Mouse (Mus musculus) small intestine, adult 2 months (tissue): Measurements from ENCODE around the gene Cd300lb. TPM values are rescaled to one million over a fixed set of nuclear protein-coding genes. Genes with fewer than 3 reads are reported as not detected.

ENCODE experiments used
- H3K27ac ChIP-seq: fragments of 200-500 bp; 2 replicates; pipeline ENCODE4 v1.5.1; 2012; ENCODE audit warnings: low read depth, low read length, control low read depth, inconsistent platforms; ENCODE audit not compliant: insufficient read depth
- H3K27me3 ChIP-seq: fragments of 200-500 bp; 2 replicates; pipeline ENCODE4 v1.6.1; 2012; ENCODE audit warnings: mild to moderate bottlenecking, moderate library complexity, low read length, inconsistent platforms; ENCODE audit not compliant: control insufficient read depth, insufficient read depth
- H3K36me3 ChIP-seq: fragments of 200-500 bp; 2 replicates; pipeline ENCODE4 v1.6.1; 2012; ENCODE audit warnings: mild to moderate bottlenecking, low read length, control low read depth, inconsistent platforms; ENCODE audit not compliant: control insufficient read depth, insufficient read depth
- H3K4me1 ChIP-seq: fragments of 200-500 bp; 2 replicates; pipeline ENCODE4 v1.6.1; 2012; ENCODE audit warnings: low read length, inconsistent platforms, mixed read lengths; ENCODE audit not compliant: control insufficient read depth, insufficient read depth, insufficient read length
- H3K4me3 ChIP-seq: fragments of 200-500 bp; 2 replicates; pipeline ENCODE4 v1.5.1; 2012; ENCODE audit warnings: low read depth, mild to moderate bottlenecking, control low read depth, inconsistent platforms, low read length, moderate library complexity
- CTCF ChIP-seq: fragments of 200-500 bp; IDR thresholded peaks from 2 replicates; pipeline ENCODE4 v1.5.1; 2012; ENCODE audit warnings: low read depth, mild to moderate bottlenecking, control low read depth, inconsistent platforms, low read length, moderate library complexity, mixed read lengths; ENCODE audit not compliant: insufficient replicate concordance, insufficient read length; ENCODE audit errors: extremely low read depth
- POLR2A ChIP-seq: fragments of 200-500 bp; IDR thresholded peaks from 2 replicates; pipeline ENCODE4 v1.6.1; 2012; ENCODE audit warnings: low read depth, mild to moderate bottlenecking, control low read depth, inconsistent platforms, low read length, moderate library complexity
- WGBS: fragments of 180-500 bp; shearing (Covaris S2); methylation state at CpG from one replicate; pipeline ENCODE4 v1.1.7; 2018; 5-methylcytosine and 5-hydroxymethylcytosine counted together
- polyA plus RNA-seq: library from polyadenylated mRNA; depleted of rRNA; stranded (reverse); fragments of >200 nt; gene quantifications from 2 replicates; pipeline ENCODE4 v1.2.3, GENCODE M21; 2012

Cd300lb gene
- polyA plus RNA-seq, 1 experiment: 0.46 TPM

DNA sequence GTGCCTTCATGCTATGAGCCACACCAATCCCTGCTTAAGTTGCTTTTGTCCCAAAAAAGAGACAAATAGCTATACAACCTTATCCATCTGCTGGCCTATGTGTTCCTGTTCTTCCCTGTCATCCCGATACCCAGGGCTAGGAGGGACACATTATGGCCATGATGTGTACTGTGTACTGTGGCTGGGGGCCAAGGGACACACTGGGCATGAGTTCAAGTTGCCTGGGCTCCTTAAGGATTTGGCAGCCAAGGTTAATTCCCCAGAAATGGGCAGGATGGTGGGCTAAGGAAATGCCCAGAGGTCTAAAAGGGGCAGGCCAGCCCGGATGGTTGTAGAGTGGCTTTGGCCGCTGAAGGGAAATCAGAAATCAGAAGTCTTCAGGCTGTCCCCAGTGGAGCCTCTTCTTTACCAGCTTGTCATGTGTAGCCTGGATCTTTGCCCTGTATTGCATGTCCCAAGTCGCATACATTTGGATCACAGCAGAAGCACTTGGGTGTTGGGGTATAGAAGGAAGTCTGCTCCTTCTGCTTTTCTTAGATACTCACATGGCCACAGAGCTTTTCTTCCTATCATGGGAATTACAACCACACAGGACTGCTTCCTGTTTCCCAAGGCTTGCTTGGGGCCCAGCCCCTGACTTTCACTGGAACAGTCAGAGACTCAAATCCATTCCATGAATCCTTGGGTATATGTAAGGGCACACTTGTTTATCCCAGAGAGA, 49.6 kb downstream of the Cd300lb start:
- Histone ChIP-seq H3K27me3 (no peaks in the 10 kb centered on the region; the same call in 1 of the 2 replicates), H3K4me1 (peaks cover 5% of the 10 kb centered on the region; the same call in 1 of the 2 replicates), H3K36me3 (no peaks in the 10 kb centered on the region), H3K27ac (no peak overlapping the region), H3K4me3 (no peak overlapping the region)
- no peak for TF ChIP-seq POLR2A
- no peak for TF ChIP-seq CTCF
- WGBS: 52% methylated on average over 4 of the region's 4 CpGs

DNA sequence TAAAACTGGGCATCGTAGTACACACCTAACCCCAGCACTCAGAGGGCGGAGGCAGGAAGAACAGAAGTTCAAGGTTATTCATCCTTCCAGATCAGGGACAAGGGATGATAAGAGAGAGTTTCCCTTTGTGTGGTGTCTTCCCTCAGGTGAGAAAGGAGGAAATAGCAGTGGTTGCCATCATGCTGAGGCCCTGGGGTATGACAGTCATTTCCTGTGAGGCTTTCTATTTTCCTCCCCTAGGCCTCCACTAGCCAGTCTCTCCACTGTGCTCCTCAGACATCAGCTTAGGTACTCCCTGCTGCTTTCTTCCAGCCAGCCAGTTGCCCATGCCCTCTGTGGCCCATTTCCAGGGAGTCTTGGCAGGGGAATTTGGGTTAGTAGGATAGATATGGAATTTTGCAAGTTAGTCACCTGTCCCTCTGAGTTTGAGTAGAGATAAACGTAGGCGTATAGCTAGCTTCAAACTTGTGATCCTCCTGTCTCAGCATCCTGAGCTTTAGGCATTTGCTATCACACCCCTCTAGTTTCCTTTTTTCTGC, 50.9 kb downstream of the Cd300lb start:
- Histone ChIP-seq H3K27me3 (no peaks in the 10 kb centered on the region; the same call in 1 of the 2 replicates), H3K4me1 (peaks cover 5% of the 10 kb centered on the region; the same call in 1 of the 2 replicates), H3K4me3 (no peak overlapping the region), H3K36me3 (no peaks in the 10 kb centered on the region), H3K27ac (no peak overlapping the region)
- 72% methylated on average over 4 of the region's 4 CpGs for WGBS
- no peak for TF ChIP-seq POLR2A
- no peak for TF ChIP-seq CTCF

DNA sequence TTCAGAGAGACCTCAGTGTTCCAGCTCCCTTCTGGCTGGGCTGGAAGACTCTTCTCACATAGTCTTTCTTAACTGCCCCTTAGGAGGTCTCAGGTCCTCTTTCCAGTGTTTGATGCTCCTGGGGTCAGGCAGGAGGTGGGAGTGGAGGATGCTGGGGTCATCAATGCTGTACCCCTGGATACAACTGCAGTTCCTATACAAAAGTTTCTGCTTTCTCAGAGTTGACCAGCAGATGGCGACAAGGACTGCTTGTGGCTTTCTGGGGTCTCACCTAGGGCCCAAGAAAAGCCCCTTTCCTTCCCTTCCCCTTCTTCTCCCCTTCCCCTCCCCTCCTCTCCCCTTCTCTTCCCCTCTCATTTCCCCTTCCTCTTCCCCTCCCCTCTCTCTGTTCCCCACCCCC, 53.6 kb downstream of the Cd300lb start:
- Histone ChIP-seq H3K27ac (no peak overlapping the region), H3K4me3 (no peak overlapping the region), H3K36me3 (no peaks in the 10 kb centered on the region), H3K27me3 (no peaks in the 10 kb centered on the region; the same call in 1 of the 2 replicates), H3K4me1 (peaks cover 7% of the 10 kb centered on the region; the same call in 1 of the 2 replicates)
- peak; percentile 68; the same call in 1 of the 2 replicates for TF ChIP-seq CTCF
- no peak for TF ChIP-seq POLR2A
- 0% methylated on average over 1 of the region's 1 CpGs for WGBS

DNA sequence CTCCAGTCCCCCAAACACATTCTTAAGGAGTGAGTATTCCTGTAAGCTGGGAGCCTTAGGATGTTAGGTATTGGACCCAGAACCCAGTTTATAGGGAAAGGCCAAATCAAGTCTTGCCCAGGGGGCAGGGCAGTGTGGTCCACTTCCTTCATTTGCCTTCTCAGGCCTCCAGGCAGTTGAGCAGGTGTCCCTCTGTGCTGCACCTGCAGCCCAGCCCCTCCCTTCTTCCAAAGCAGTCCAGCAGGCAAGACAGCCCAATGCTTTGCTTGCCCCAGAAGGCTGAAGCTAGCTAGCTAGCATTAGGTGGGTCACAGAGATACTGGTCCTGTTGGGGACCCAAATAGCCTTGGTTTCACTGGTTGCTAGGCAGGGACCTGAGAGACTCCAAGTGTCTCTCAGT, 54.0 kb downstream of the Cd300lb start:
- no peak for TF ChIP-seq POLR2A
- TF ChIP-seq CTCF: no peak
- Histone ChIP-seq H3K27ac (no peak overlapping the region), H3K4me3 (no peak overlapping the region), H3K27me3 (no peaks in the 10 kb centered on the region), H3K36me3 (no peaks in the 10 kb centered on the region), H3K4me1 (peaks cover 7% of the 10 kb centered on the region; the same call in 1 of the 2 replicates)

DNA sequence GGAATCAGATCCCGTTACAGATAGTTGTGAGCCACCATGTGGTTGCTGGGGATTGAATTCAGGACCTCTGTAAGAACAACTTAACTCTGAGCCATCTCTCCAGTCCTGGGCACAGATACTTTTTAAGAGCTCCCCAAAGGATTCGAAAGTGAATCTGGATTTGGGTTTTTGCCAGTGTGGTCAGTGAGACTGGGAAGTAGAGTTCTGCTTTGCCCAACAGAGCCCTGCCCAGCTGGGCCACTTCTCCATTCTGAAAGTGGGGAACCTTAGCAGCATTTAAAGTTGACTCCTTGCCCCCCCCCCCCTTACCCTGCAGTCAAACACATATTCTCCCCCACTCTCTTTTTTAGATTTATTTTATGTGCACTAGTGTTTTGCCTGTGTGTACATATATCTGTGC, 54.5 kb downstream of the Cd300lb start:
- H3K36me3 ChIP-seq: no peaks in the 10 kb centered on the region
- no peaks in the 10 kb centered on the region for H3K27me3 ChIP-seq
- no peak overlapping the region for H3K4me3 ChIP-seq
- no peak for TF ChIP-seq POLR2A
- WGBS: 65% methylated on average over 2 of the region's 2 CpGs
- H3K4me1 ChIP-seq: peaks cover 7% of the 10 kb centered on the region; the same call in 1 of the 2 replicates
- no peak overlapping the region for H3K27ac ChIP-seq

DNA sequence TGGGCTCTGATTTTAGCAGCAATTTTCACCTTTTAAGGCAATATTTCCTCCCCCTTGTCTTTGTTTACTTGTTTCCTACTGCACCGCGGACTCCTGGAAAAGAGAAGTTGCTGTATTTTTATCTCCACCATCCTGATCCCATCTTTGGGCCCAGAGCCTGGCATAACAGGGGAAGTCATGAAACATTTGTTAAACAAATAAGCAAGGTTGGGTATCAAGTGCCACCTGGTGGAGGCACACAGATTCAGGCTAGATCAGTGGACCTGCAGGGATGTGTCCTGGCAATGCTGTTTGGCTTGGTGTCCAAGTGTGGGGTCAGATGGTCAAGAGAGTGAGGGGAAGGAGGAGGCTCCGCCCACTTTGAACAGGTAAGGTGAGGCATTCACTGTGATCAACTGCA, 57.0 kb downstream of the Cd300lb start:
- no peaks in the 10 kb centered on the region for H3K36me3 ChIP-seq
- 0 out of 2 replicates have a peak, but pooled peaks have one; percentile 36 for TF ChIP-seq CTCF
- TF ChIP-seq POLR2A: no peak
- H3K4me3 ChIP-seq: no peak overlapping the region
- H3K27ac ChIP-seq: no peak overlapping the region
- WGBS: 31% methylated on average over 3 of the region's 3 CpGs
- peaks cover 7% of the 10 kb centered on the region; the same call in 1 of the 2 replicates for H3K4me1 ChIP-seq
- H3K27me3 ChIP-seq: no peaks in the 10 kb centered on the region

DNA sequence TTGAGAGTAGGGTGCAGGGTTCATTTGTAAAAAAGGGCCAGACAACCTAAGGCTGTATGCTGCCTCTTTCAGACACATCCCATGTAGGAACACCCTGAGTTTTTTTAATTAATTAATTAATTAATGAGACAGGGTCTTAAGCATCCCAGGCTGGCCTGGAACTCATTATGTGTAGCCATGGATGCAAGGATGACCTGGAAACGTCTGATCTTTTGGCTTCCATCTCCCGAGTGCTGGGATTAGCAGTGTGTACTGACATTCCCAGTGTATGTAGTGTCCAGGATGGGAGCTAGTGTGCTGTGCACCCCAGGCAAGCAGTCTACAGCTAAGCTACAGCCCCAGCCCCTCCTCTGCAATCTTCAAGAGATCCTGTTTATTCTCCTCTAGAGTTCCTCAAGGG, 57.6 kb downstream of the Cd300lb start:
- Histone ChIP-seq H3K27me3 (no peaks in the 10 kb centered on the region), H3K27ac (no peak overlapping the region), H3K4me3 (no peak overlapping the region), H3K36me3 (no peaks in the 10 kb centered on the region), H3K4me1 (peaks cover 7% of the 10 kb centered on the region; the same call in 1 of the 2 replicates)
- TF ChIP-seq CTCF (no peak), POLR2A (no peak)
- WGBS: 71% methylated on average over 2 of the region's 2 CpGs
